Mouse (Mus musculus): ENCODE measurements at regions not wholly inside any gene's neighbourhood (a gene's known extent, or its start where the extent isn't known, plus 50 kb on each side); places are given as distances from the start of the nearest gene placed in this dataset.
A peak's percentile ranks its signal among the peaks of the same experiment; 100 is the strongest.

GRCm38 (mm10) chr2:170294657-170295056 lies 133.0 kb downstream of the Bcas1 start:
- H3K36me3 ChIP-seq (ENCODE audit: control insufficient read depth, insufficient read depth) = no peaks in the 10 kb centered on the region
- no peak overlapping the region for H3K4me3 ChIP-seq (ENCODE audit: low read depth, low read length)
- no peaks in the 10 kb centered on the region for H3K27me3 ChIP-seq (ENCODE audit: control insufficient read depth, insufficient read depth, low read depth, low read length)
- no peaks in the 10 kb centered on the region for H3K9me3 ChIP-seq (replicated peaks; ENCODE audit: control insufficient read depth, low read length)
- no peaks in the 10 kb centered on the region for H3K4me1 ChIP-seq (ENCODE audit: control insufficient read depth, low read depth, low read length)
- H3K9ac ChIP-seq (ENCODE audit: low read depth, low read length) = no peak overlapping the region
- H3K27ac ChIP-seq (ENCODE audit: low read length) = no peak overlapping the region
- WGBS (ENCODE audit: insufficient replicate concordance) = 48% methylated on average over 12 of the region's 12 CpGs
- no peak overlapping the region for H3K4me2 ChIP-seq (ENCODE audit: low read depth, low read length)
- ATAC-seq (ENCODE audit: low read depth) = no peak

GRCm38 (mm10) chr2:170291841-170292655 lies 135.6 kb downstream of the Bcas1 start:
- Histone ChIP-seq H3K9me3 (replicated peaks; ENCODE audit: control insufficient read depth, low read length) (no peaks in the 10 kb centered on the region), H3K27ac (ENCODE audit: low read length) (no peak overlapping the region)
- 17% methylated on average over 6 of the region's 6 CpGs for WGBS (ENCODE audit: insufficient replicate concordance)

GRCm38 (mm10) chr2:170289378-170289960 lies 138.2 kb downstream of the Bcas1 start:
- H3K4me2 ChIP-seq (ENCODE audit: low read depth, low read length) = no peak overlapping the region
- H3K27ac ChIP-seq (ENCODE audit: low read length) = no peak overlapping the region
- no peaks in the 10 kb centered on the region for H3K9me3 ChIP-seq (replicated peaks; ENCODE audit: control insufficient read depth, low read length)
- no peak overlapping the region for H3K9ac ChIP-seq (ENCODE audit: low read depth, low read length)
- no peaks in the 10 kb centered on the region; the same call in 1 of the 2 replicates for H3K27me3 ChIP-seq (ENCODE audit: control insufficient read depth, insufficient read depth, low read depth, low read length)
- no peak overlapping the region for H3K4me3 ChIP-seq (ENCODE audit: low read depth, low read length)
- WGBS (ENCODE audit: insufficient replicate concordance) = 77% methylated on average over 9 of the region's 9 CpGs
- H3K36me3 ChIP-seq (ENCODE audit: control insufficient read depth, insufficient read depth) = no peaks in the 10 kb centered on the region
- no peak for ATAC-seq (ENCODE audit: low read depth)
- no peaks in the 10 kb centered on the region for H3K4me1 ChIP-seq (ENCODE audit: control insufficient read depth, low read depth, low read length)

More at GRCm38 (mm10) chr2:170291841-170292655, 135.6 kb downstream of the Bcas1 start:
- Histone ChIP-seq H3K36me3 (ENCODE audit: control insufficient read depth, insufficient read depth) (no peaks in the 10 kb centered on the region), H3K27me3 (ENCODE audit: control insufficient read depth, insufficient read depth, low read depth, low read length) (no peaks in the 10 kb centered on the region; the same call in 1 of the 2 replicates), H3K9ac (ENCODE audit: low read depth, low read length) (no peak overlapping the region), H3K4me1 (ENCODE audit: control insufficient read depth, low read depth, low read length) (no peaks in the 10 kb centered on the region), H3K4me3 (ENCODE audit: low read depth, low read length) (no peak overlapping the region), H3K4me2 (ENCODE audit: low read depth, low read length) (no peak overlapping the region)
- no peak for ATAC-seq (ENCODE audit: low read depth)

GRCm38 (mm10) chr2:170288787-170289186 lies 138.9 kb downstream of the Bcas1 start:
- WGBS (ENCODE audit: insufficient replicate concordance) = 66% methylated on average over 7 of the region's 7 CpGs
- H3K36me3 ChIP-seq (ENCODE audit: control insufficient read depth, insufficient read depth) = no peaks in the 10 kb centered on the region
- H3K4me2 ChIP-seq (ENCODE audit: low read depth, low read length) = no peak overlapping the region
- H3K9me3 ChIP-seq (replicated peaks; ENCODE audit: control insufficient read depth, low read length) = no peaks in the 10 kb centered on the region
- H3K4me1 ChIP-seq (ENCODE audit: control insufficient read depth, low read depth, low read length) = no peaks in the 10 kb centered on the region
- no peaks in the 10 kb centered on the region; the same call in 1 of the 2 replicates for H3K27me3 ChIP-seq (ENCODE audit: control insufficient read depth, insufficient read depth, low read depth, low read length)
- H3K27ac ChIP-seq (ENCODE audit: low read length) = no peak overlapping the region
- no peak overlapping the region for H3K9ac ChIP-seq (ENCODE audit: low read depth, low read length)
- no peak overlapping the region for H3K4me3 ChIP-seq (ENCODE audit: low read depth, low read length)
- ATAC-seq (ENCODE audit: low read depth) = no peak

GRCm38 (mm10) chr2:170288196-170288595 lies 139.4 kb downstream of the Bcas1 start:
- no peaks in the 10 kb centered on the region for H3K4me1 ChIP-seq (ENCODE audit: control insufficient read depth, low read depth, low read length)
- H3K9me3 ChIP-seq (replicated peaks; ENCODE audit: control insufficient read depth, low read length) = no peaks in the 10 kb centered on the region
- H3K27me3 ChIP-seq (ENCODE audit: control insufficient read depth, insufficient read depth, low read depth, low read length) = no peaks in the 10 kb centered on the region; the same call in 1 of the 2 replicates
- H3K4me3 ChIP-seq (ENCODE audit: low read depth, low read length) = no peak overlapping the region
- no peak overlapping the region for H3K4me2 ChIP-seq (ENCODE audit: low read depth, low read length)
- ATAC-seq (ENCODE audit: low read depth) = no peak
- H3K9ac ChIP-seq (ENCODE audit: low read depth, low read length) = no peak overlapping the region
- H3K27ac ChIP-seq (ENCODE audit: low read length) = no peak overlapping the region
- 20% methylated on average over 11 of the region's 11 CpGs for WGBS (ENCODE audit: insufficient replicate concordance)
- H3K36me3 ChIP-seq (ENCODE audit: control insufficient read depth, insufficient read depth) = no peaks in the 10 kb centered on the region

- Histone ChIP-seq H3K4me1 (ENCODE audit: control insufficient read depth, low read depth, low read length) (no peaks in the 10 kb centered on the region), H3K9ac (ENCODE audit: low read depth, low read length) (0 out of 2 replicates have a peak overlapping the region, but pooled peaks have one; percentile 18), H3K27ac (ENCODE audit: low read length) (no peak overlapping the region), H3K9me3 (replicated peaks; ENCODE audit: control insufficient read depth, low read length) (no peaks in the 10 kb centered on the region), H3K4me3 (ENCODE audit: low read depth, low read length) (peak overlapping the region; percentile 41), H3K36me3 (ENCODE audit: control insufficient read depth, insufficient read depth) (no peaks in the 10 kb centered on the region), H3K27me3 (ENCODE audit: control insufficient read depth, insufficient read depth, low read depth, low read length) (no peaks in the 10 kb centered on the region; the same call in 1 of the 2 replicates), H3K4me2 (ENCODE audit: low read depth, low read length) (peak overlapping the region; percentile 63)
- no peak for ATAC-seq (ENCODE audit: low read depth)
- WGBS (ENCODE audit: insufficient replicate concordance) = 4% methylated on average over 27 of the region's 27 CpGs
Observed at GRCm38 (mm10) chr2:170287301-170287885, 139.5 kb upstream of the Zfp217 start.

GRCm38 (mm10) chr2:170286773-170287172 lies 138.9 kb upstream of the Zfp217 start:
- no peaks in the 10 kb centered on the region for H3K4me1 ChIP-seq (ENCODE audit: control insufficient read depth, low read depth, low read length)
- 29% methylated on average over 8 of the region's 8 CpGs for WGBS (ENCODE audit: insufficient replicate concordance)
- H3K4me3 ChIP-seq (ENCODE audit: low read depth, low read length) = no peak overlapping the region
- H3K27me3 ChIP-seq (ENCODE audit: control insufficient read depth, insufficient read depth, low read depth, low read length) = no peaks in the 10 kb centered on the region; the same call in 1 of the 2 replicates
- no peak for ATAC-seq (ENCODE audit: low read depth)
- no peak overlapping the region for H3K27ac ChIP-seq (ENCODE audit: low read length)
- no peak overlapping the region for H3K4me2 ChIP-seq (ENCODE audit: low read depth, low read length)
- H3K9me3 ChIP-seq (replicated peaks; ENCODE audit: control insufficient read depth, low read length) = no peaks in the 10 kb centered on the region
- H3K9ac ChIP-seq (ENCODE audit: low read depth, low read length) = no peak overlapping the region
- H3K36me3 ChIP-seq (ENCODE audit: control insufficient read depth, insufficient read depth) = no peaks in the 10 kb centered on the region

GRCm38 (mm10) chr2:170282463-170282862 lies 134.6 kb upstream of the Zfp217 start:
- no peaks in the 10 kb centered on the region for H3K36me3 ChIP-seq (ENCODE audit: control insufficient read depth, insufficient read depth)
- no peak overlapping the region for H3K4me2 ChIP-seq (ENCODE audit: low read depth, low read length)
- no peaks in the 10 kb centered on the region for H3K9me3 ChIP-seq (replicated peaks; ENCODE audit: control insufficient read depth, low read length)
- ATAC-seq (ENCODE audit: low read depth) = no peak
- no peak overlapping the region for H3K9ac ChIP-seq (ENCODE audit: low read depth, low read length)
- H3K27ac ChIP-seq (ENCODE audit: low read length) = no peak overlapping the region
- H3K4me3 ChIP-seq (ENCODE audit: low read depth, low read length) = no peak overlapping the region
- no peaks in the 10 kb centered on the region for H3K4me1 ChIP-seq (ENCODE audit: control insufficient read depth, low read depth, low read length)
- H3K27me3 ChIP-seq (ENCODE audit: control insufficient read depth, insufficient read depth, low read depth, low read length) = no peaks in the 10 kb centered on the region; the same call in 1 of the 2 replicates
- WGBS (ENCODE audit: insufficient replicate concordance) = 57% methylated on average over 6 of the region's 6 CpGs

Measured in liver, embryonic 16.5 days (tissue).